Mouse (Mus musculus) G1E (cell line): ENCODE results near the gene Kremen1.

Experiments
- CTCF ChIP-seq: IDR thresholded peaks from 2 replicates; pipeline ENCODE4 v1.5.1; 2012; ENCODE audit warnings: low read depth, low read length, inconsistent platforms, mixed read lengths
- GATA1 ChIP-seq: IDR thresholded peaks from 2 replicates; pipeline ENCODE4 v1.6.1; 2012; ENCODE audit warnings: borderline replicate concordance, low read length, inconsistent platforms, mixed read lengths
- TAL1 ChIP-seq: conservative IDR thresholded peaks from 2 replicates; pipeline ENCODE4 v1.6.1; 2012; ENCODE audit warnings: low read depth, low read length, inconsistent platforms, mixed read lengths

DNA sequence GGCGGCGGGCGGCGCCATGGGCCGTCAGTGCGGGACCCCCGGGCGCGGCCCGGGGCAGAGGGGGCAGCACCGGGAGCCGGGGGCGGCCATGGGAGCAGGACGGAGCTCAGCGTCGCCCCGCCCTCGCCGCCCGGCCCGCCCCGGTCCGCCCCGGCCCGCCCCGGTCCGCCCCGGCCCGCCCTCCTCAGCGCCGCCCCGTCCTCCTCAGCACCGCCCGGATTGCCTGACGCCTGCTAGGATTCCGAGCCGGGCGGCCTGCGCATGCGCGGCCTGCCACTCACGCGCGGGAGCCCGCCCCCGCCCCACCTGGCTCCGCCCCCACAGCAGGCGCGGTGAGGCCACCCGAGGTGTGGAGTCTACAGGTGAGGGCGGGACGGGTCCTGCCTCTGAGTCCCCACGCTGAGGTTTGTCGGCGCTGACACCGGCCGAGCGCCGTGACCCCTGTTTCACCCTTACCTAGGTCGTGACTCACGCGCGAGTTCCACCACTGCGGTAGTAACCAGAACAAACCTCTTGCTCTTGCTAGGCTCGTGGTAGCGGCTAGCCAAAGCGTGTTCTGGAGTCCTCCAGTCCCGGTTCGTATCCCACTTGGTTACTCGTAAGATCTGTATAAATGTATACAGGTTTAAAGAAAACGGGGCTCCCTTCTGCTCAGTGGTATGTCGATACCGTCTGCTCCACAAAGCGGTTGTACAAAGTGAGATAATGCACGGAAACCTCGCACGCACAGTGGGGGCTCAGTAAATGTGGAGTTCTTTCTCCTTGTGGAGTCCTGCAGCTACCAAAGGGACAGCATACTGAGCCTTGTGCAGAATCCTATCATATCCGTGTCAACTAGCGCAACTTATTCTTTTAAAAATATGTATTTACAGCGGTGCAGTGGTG lies at the start of gene Kremen1:
- TF ChIP-seq CTCF (no peak), GATA1 (no peak), TAL1 (no peak)
